Mouse (Mus musculus): ENCODE results near the gene St6galnac3.
A peak's percentile ranks its signal among the peaks of the same experiment; 100 is the strongest.
"Not testable (repeated sequence)": the region's sequence is repeated elsewhere in the genome, so short reads cannot be mapped to it uniquely, and the experiment has no call there.

Gene St6galnac3

GRCm38 (mm10) chr3:153724701-153725668 lies at the start of gene St6galnac3:
St6galnac3 (minus strand) TSS chr3:153725174.
- DNase-seq (ENCODE audit: low read depth, low spot score), result peak; percentile 28

- DNase-seq (ENCODE audit: low read depth, low spot score), result no peak
Measured at GRCm38 (mm10) chr3:153774568-153774967, 49.6 kb upstream of the St6galnac3 start.

- no peak for DNase-seq (ENCODE audit: low read depth, low spot score)
Measured at GRCm38 (mm10) chr3:153771479-153771878, 46.5 kb upstream of the St6galnac3 start.

- DNase-seq (ENCODE audit: low read depth, low spot score), result no peak
Measured at GRCm38 (mm10) chr3:153770573-153770972, 45.6 kb upstream of the St6galnac3 start.

- no peak for DNase-seq (ENCODE audit: low read depth, low spot score)
Measured at GRCm38 (mm10) chr3:153769220-153769619, 44.2 kb upstream of the St6galnac3 start.

- DNase-seq (ENCODE audit: low read depth, low spot score), result no peak
Measured at GRCm38 (mm10) chr3:153765171-153765570, 40.2 kb upstream of the St6galnac3 start.

GRCm38 (mm10) chr3:153764760-153765159 lies 39.8 kb upstream of the St6galnac3 start:
- DNase-seq (ENCODE audit: low read depth, low spot score), result no peak

- no peak for DNase-seq (ENCODE audit: low read depth, low spot score)
Measured at GRCm38 (mm10) chr3:153761171-153761570, 36.2 kb upstream of the St6galnac3 start.

GRCm38 (mm10) chr3:153759269-153759668 lies 34.3 kb upstream of the St6galnac3 start:
- DNase-seq (ENCODE audit: low read depth, low spot score), result no peak

- DNase-seq (ENCODE audit: low read depth, low spot score), result no peak
Measured at GRCm38 (mm10) chr3:153756500-153756996, 31.6 kb upstream of the St6galnac3 start.

- not testable (repeated sequence) for DNase-seq (ENCODE audit: low read depth, low spot score)
Measured at GRCm38 (mm10) chr3:153755785-153756326, 30.9 kb upstream of the St6galnac3 start.

GRCm38 (mm10) chr3:153751435-153751834 lies 26.5 kb upstream of the St6galnac3 start:
- DNase-seq (ENCODE audit: low read depth, low spot score), result no peak

GRCm38 (mm10) chr3:153749359-153749758 lies 24.4 kb upstream of the St6galnac3 start:
- DNase-seq (ENCODE audit: low read depth, low spot score), result no peak

- no peak for DNase-seq (ENCODE audit: low read depth, low spot score)
Measured at GRCm38 (mm10) chr3:153748293-153748692, 23.3 kb upstream of the St6galnac3 start.

- DNase-seq (ENCODE audit: low read depth, low spot score), result no peak
Measured at GRCm38 (mm10) chr3:153745099-153745498, 20.1 kb upstream of the St6galnac3 start.

- no peak for DNase-seq (ENCODE audit: low read depth, low spot score)
Measured at GRCm38 (mm10) chr3:153744447-153744846, 19.5 kb upstream of the St6galnac3 start.

- no peak for DNase-seq (ENCODE audit: low read depth, low spot score)
Measured at GRCm38 (mm10) chr3:153741800-153742199, 16.8 kb upstream of the St6galnac3 start.

GRCm38 (mm10) chr3:153739351-153739750 lies 14.4 kb upstream of the St6galnac3 start:
- DNase-seq (ENCODE audit: low read depth, low spot score), result no peak

GRCm38 (mm10) chr3:153738421-153738820 lies 13.4 kb upstream of the St6galnac3 start:
- DNase-seq (ENCODE audit: low read depth, low spot score), result no peak

- DNase-seq (ENCODE audit: low read depth, low spot score), result no peak
Measured at GRCm38 (mm10) chr3:153736756-153737280, 11.8 kb upstream of the St6galnac3 start.

- no peak for DNase-seq (ENCODE audit: low read depth, low spot score)
Measured at GRCm38 (mm10) chr3:153735796-153736549, 11.0 kb upstream of the St6galnac3 start.

GRCm38 (mm10) chr3:153734741-153735140 lies 9.8 kb upstream of the St6galnac3 start:
- no peak for DNase-seq (ENCODE audit: low read depth, low spot score)

All from retina, adult 2 months (tissue).